Mouse (Mus musculus): ENCODE results near the gene Adk.

Gene Adk

DNA sequence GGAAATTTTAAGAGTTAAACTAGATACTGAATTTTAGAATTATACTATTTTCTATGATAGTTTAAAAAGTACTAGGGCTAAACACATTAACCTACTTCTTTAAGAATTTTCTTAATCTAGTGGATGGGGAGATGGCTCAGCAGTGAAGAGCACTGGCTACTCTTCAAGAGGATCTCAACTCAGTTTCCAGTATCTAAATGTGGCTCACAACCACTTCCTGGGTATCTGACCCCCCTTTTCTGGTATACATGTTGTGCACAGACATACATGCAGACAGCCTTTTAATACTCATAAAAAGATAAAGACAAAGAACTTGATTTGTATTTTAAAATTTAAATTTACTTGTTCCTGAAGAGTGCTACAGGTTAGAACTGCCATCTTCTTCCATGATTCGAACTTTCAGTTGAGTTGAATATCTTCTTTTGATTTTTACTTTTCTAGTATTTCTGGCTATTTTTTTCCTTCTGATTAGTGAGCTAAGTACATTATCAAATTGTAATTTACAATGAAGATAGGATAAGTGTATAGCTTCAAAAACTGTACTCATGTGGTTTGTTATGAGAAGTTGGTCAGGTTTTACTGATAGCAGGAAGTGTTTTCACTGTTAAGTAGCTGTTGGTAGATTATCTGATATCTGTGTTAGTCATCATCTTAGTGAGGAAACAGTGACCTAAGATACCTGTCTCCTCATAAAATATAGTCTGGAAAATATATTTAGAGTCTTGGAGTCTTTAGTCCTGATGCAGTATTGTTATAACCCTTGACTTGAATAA is 121.8 kb downstream of the Adk start:
- DNase-seq = no peak

DNA sequence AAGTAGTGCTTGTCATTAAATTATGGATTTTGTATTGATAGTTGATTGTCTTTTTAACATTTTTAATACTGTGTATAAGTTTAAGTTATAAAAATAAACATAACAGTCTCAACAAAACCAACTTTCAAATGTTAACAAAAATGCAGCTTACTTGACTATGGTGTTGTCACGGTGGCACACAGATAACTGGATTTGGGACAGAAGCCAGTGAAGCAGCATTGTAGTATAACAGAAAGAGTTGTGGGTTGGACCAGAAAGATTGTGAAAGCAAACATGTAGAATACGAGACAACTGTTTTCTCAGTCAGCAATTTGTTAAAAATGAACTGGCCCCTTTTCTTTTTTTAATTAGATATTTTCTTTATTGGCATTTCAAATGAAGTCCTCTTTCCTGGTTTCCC is 122.4 kb downstream of the Adk start:
- no peak for DNase-seq

DNA sequence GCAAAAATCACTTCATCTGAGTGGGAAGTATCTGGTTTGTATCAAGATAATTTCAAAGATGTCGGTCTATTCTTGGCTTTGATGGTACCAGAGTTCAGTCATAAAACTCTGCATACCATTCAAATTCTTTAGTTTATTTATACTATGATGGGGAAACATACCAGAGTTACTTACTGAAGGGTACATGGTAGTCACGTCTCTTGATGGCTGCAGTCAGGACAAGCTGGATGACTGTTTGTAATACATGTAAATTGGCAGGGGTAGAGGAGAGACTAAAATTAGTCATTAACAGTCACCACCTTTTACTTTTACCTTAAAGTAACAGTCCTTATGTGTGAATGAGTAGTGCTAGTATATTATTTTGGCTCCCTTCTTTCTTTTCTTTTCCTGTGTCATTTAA is 125.4 kb downstream of the Adk start:
- no peak for DNase-seq

DNA sequence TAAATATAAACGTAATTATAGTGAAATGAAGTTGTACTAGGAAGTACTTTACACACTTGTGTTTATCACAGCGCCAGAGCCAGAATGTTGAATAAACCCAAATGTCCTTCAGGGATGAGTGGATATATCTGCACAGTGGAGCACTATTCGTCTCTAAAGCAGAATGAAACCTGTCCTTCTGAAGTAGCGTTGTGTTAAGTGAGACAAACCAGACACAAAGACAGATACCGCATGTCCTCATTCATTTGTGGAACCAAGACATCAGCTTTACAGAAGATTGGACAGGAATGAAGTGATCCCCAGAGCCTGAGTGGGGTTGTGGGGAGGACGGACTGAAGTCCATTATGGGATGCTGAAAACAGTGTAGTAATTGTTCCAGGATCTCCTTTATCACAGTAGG is 126.0 kb downstream of the Adk start:
- no peak for DNase-seq

DNA sequence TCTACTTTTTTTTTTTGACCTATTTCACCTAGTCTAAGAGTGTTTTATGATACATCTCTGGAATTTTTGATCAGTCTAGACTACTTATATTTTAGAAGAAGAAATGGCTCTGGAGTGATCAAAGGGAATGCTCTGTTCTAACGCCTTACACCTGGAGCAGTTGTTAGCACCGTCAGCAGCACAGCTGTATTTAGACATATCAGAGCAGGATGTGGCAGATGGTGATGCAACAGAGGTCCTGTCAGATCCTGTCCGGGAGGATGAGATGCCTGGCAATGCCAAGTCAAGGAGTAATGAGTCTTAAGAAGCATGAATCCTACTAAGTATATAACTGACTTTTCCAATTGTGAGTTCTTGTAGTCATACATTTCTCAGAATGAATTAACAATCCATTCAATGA is 128.7 kb downstream of the Adk start:
- DNase-seq = no peak

DNA sequence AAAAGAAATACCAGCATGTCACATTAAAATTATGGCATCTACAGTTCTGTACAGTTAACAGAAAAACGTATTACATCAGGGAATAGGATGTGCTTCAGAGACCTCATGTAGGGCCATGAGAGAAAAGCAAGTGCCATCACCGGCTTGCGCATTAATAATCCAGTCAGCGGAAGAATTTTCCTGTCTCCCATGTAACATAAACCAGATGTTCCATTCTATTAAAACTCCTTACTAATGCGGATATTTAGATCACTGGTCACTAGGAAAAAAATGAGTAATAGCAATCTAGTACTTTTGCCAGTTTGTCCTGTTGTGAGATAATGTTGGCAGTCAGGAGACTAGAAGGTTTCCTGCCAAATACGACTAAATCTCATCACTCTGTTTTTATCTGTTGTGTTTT is 139.6 kb downstream of the Adk start:
- DNase-seq = no peak

DNA sequence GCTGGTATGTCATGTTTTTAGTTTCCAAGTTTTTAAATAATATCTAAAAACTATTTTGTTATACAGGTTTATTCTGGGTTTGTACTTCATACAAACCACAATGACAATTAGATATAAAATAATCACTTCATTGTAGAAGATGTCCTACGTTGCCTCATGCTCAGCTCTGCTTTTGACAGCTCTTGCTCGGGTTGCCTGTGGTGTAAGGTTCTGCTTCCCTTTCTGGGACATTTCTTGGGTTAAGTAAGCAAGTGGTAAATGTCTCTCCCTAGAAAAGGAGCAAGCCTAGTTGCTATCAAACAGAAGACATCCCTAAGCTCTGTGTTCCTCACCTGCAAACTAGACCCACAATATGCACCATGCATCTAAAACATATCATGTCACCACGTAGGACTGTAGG is 140.4 kb downstream of the Adk start:
- DNase-seq = no peak

DNA sequence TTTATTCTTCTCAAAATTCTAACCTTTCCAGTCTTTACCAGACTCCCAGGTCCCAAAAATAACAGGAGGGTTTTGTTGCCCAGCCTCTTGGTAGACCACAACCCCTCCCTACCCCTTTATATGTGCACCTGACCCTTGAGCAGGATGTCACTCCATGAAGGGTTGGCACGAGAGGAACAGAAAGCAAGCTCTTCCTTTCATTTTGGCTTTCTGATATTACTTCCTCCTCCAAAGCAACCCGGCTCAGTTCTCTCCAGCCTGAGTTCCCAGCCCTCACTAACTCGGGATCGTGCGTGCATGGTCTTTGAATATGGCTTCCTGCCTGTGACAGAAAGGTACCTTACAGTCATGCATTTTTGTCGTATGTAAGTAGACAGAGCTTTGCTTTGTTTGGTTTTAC is 142.0 kb downstream of the Adk start:
- no peak for DNase-seq

DNA sequence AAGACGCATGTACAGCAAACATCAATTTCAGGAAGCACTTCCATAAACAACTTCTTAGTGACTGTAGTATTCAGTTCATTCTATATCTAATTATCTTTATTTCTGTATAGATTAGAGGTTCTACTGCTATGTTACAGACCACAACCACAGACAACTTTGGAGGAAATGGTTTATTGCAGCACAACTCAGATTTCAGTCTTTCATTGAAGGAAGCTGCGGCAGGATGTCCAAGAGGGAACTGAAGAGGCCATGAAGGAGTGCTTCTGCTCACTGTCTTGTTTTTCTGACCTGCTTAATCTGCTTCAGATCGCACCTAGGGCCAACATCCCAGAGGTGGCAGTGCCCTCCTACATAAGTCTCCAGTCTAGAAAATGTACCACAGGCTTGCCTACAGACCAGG is 148.5 kb downstream of the Adk start:
- no peak for DNase-seq

DNA sequence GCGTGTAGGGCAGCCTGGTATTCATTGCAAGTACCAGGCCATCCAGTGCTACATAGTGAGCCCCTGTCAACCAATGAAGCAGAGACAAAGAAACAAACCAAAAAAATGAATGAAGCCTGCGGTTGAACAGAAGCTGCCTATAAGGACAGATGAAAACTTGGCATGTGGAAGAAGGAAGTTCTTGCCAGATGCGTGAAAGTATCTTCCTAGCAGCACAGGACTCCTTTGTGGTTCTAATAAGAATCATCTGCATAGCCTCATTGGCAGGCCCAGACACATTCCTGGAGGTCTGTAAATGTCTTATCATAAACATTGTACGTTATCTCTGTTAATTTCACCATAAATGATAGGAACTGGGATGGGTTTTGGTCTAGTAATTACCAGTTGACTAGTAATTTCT is 154.1 kb downstream of the Adk start:
- no peak for DNase-seq

DNA sequence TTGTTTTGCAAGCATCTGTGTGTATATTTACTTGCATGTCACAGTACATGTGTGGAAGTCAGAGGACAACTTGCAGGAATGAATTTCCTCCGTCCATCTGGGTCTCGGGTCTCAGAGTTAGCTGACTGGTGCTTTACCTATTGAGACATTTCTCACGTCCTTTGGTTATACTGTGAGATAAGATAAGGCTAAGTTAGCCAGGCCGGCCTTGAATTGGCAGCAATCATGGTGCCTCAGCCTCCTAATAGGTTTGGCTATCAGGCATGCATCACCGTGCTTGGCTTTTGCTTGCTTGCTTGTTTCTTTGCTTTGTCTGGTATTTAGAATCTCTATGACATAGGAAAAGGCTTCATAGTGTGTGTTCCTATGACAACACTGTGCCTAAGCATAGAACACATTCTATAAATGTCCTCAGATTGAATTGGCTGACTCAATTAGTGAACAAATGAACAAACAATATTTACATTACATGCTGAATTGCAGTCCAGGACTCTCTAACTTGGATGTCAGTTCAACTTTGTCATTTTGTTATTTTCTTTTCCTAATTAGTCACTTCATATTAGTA is 169.3 kb downstream of the Adk start:
- DNase-seq = no peak

DNA sequence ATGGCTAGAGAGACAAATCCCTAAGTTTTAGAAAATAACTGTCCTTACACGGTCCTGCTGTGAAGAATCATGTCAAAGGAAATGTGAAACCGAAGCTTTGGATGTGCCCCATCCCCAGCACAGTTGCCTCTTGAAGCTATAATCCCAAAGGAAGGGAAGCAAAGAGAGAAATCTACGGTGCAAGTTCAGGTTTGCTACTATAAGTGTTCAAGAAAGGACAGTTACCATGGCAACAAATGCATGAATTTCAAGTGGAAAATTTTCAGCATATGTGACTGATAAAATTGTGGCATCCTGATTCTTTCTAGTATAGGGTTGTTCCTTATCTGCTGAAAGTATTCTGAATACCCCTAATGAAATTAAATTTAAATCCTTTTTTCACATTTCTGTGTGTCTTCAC is 169.8 kb downstream of the Adk start:
- DNase-seq = no peak

DNA sequence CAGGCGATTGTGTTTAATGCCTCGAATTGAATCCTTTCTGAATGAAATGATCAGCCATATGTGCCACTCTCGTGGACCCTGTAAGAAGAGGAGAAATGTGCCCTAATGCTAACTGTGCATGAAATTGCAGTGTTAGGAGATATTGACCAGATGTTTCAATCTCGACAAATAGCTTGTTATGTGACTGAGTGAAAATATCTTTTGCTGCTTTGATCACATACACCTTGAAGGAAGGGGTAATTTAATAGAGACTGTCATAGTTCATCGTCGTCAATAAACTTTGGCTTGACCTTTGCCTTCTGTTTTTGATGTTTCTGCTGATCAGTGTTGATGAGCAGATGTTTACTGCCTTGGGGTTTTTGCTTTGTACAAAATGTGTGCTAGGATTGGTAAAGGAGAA is 171.1 kb downstream of the Adk start:
- DNase-seq = no peak

DNA sequence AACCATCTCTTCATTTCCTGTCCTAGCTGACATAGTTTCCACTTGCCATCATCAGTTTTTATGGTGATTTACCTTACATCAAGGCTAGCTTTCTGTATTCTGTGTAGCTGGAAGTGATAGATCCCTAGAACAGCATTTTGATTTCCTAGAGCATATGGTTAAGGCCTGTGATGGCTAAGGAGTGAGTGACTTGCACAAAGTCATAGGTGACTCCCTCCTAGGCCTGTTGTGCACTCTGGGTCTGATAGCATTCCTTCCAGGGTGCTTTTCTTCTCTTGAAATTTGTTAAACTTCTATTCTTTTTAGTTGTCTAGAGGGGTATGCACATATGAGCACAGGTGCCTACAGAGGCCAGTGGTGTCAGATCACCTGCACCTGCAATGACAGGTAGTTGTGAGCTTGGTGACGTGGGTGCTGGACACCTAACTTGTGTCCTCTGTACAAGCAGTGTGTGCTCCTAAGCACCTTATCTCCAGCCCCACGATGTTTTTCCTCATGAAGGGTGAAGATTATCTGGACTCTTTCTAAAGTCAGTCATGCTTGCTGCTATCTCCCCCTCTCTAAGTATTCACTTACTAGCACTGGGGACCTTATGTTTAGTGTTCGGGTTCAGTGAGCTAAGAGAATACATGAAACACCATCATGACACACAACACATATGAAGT is 171.7 kb downstream of the Adk start:
- DNase-seq = no peak

DNA sequence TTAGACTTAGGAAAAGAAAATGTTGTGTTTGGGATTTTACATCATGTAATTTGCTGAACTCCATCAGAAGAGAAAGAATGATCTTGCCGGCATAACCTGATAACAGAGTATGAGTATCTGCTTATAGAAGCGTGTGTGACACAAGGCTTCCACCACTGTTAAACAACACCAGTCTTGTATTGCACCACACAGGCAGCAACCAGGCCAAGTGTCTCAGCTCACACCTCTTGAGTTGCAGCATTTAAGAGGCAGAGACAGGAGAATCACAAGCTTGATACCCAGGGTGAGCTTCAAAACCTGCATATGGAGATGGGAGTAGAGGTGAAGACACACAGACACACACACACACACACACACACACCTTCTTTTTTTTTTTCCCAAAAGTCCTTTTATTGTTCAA is 184.7 kb downstream of the Adk start:
- no peak for DNase-seq

DNA sequence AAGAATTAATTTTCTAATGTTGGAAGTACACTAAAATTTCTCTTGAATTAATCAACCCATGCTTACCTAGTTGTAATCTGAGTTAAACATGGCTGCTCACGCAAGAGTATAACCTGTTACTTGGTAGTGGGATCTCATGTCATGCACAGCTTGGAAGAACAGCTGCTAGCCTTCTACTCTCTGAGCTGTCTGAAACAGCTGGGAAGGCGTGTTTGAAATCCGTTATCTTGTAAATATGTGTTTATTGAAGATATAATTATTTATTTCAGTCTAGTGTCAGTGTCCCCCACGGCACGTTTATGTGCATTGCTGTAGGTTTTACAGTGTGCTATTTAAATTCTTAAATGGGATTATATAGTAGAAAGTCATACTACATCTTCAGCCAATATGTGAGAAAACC is 188.7 kb downstream of the Adk start:
- no peak for DNase-seq

DNA sequence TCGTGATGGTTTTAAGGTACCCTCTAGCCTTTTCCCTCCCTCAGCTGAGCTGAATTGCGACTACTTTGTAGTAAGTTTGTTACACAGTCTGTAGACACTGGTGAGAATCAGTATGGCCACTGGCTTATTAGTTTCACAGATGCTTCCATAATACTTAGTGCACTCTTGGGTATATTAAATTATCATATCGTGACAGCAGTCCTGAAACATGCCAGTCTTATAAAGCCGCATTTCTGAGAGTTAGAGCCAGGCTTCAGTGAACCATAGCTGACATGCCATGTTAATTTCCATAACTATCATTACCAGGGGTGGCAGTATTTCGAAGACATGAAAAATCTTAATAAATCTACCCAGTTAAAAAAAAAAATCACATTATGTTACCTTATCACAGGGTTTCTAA is 199.0 kb downstream of the Adk start:
- DNase-seq = no peak

DNA sequence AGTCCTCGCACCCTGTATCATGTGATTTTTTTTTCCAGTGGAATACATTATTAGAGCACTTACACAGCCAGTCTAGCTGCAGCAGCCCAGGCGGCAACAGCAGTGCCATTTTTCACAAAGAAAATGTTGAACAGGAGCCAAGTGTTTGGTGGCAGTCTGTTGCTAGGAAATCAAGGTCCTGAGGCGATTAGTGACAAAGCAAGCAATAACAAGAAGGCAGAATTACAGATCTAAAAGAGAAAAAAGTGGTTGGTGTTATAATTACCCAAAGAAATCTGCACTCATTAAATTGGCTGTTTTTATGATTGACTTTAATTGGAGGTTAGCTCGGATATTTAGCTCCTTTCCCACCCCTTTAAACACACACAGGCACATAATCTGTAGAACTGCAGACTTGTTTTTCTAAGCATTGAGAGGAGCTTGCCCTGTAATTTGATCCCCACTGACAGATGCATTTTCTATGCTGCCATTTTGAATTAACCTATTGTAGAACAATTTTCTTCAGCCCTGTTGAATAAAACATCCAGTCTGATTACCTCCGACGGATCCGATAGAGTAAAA is 200.0 kb downstream of the Adk start:
- DNase-seq = peak; percentile 43 to 60

DNA sequence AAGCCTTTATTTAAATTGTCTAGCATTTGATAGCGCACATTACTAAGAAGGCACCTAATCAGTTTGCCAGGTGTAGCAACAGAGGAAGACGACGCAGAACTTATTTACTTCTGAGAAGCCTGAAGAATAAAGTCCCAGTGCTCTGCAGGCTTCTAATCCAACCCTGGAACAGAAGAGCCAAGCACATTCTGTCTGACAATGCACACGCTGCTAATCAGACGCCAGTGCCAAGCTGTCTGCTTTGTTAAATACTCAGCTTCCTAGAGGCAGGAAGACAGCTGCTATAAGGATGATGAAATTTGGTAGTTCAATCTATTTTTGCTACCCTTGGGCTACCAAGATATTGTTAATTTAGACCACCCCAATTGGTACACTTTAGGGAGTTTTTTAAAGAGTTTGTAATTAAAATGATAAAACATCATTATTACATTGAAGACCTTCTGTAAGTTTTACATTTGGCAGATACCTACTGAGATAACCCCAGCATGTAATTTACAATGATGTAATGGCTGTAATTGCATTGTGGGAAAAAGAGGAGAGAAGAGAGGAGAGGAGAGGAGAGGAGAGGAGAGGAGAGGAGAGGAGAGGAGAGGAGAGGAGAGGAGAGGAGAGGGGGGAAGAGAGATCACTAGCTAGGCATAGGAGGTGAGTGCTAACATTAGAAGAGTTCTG is 201.1 kb downstream of the Adk start:
- DNase-seq = peak; percentile 36 to 56

DNA sequence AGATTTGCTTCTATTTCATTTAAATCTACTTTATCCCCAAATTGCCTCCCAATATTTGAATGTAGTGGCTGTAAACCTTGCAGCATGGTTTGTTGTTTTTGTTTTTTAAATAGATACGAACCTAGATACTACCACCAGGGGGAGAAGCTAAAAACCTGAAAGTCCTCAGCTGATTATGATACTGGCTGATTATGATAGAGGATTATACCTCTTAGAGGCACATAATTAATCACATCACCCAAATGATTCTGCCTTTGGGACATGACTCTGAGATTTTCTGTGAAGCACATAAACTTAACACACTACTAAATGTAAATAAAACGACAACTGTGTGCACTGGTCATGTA is 201.6 kb downstream of the Adk start:
- DNase-seq = no peak

DNA sequence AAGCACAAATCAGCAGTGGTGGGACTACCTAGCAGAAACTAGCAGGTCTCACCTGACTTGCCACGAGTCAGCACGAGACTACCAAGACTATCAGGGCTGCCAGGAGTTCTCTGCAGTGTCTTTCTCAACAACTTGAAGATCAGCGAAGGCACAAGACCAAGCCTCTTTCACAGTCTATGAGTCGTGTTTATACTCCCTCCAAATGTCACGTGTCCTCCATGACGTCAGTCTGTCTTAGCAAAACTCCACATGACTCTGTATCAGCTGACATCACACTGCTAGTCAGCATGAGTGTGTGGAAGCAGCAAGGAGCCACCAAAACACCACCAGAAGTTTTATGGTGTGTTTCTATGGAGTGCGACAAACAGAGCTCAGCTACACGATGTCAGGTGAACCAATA is 215.9 kb downstream of the Adk start:
- DNase-seq = no peak

DNA sequence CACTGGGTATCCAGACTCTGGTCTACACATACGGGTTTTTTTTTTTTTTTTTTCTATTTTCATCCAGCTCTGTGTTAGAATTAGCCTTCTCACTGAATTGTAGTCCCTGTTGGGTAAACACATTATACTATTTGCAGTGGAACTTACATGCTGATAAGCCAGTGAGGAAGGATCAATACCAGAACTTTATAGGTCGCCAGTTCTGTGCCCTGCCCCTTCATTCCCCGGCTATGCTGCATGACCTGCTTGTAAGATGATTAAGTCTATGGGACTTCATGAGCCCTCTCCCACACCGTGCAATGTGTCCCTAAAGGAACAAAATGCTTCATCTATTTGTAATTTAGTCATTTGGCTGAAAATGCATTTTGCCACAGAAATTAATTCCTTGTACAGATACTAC is 219.1 kb downstream of the Adk start:
- no peak for DNase-seq

DNA sequence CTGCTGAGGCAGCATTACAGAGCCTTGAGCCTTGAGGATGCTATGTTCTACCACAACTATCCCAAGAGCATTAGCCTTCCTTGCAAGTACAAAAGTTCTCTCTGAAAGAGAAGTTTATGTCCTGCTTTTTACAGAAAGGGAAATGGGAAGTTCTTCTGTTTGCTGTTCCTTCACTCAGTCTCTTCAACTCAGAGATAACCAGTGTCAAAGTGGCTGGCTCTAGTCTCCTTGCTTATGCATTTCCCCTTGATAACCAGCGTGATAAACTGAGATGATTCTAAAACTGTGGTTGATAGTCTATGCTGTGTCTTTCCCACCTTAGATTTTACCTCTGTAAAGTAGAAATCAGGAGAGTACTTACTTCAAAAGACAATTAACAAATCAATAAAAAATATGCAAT is 223.4 kb downstream of the Adk start:
- no peak for DNase-seq

DNA sequence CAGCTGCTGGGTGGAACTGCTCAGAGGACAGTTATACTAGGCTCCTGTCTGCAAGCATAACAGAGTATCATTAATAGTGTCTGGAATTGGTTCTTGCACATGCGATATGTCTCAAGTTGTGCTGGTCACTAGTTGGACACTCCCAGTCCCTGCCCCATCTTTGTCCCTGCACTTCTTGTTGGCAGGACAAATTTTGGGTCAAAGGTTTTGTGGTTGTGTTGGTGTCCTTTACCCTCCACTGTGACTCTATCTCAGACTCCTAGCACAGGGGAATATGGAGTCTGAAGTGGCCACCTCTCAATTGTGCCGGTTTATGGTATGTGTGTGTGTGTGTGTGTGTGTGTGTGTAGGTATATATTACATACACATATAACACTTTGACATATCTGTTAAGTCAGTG is 225.9 kb downstream of the Adk start:
- no peak for DNase-seq
